Mouse (Mus musculus): ENCODE data around the gene Lrrc8c.

- no peak for TF ChIP-seq CTCF (IDR thresholded peaks at IDR 0.05; ENCODE audit: low read depth)
- TF ChIP-seq EP300 (IDR thresholded peaks at IDR 0.05; ENCODE audit: low read depth) = no peak
Observed at GRCm38 (mm10) chr5:105480561-105480960, 38.6 kb upstream of the Lrrc8c start.

Data from liver, embryonic 14.5 days (tissue).